Mouse (Mus musculus) urinary bladder, postnatal 36 days (tissue): ENCODE measurements around the gene March6.
A peak's percentile ranks its signal among the peaks of the same experiment; 100 is the strongest.

Experiments used
- DNase-seq, 2 experiments: peaks; one replicate each; pipeline ENCODE4 v3.0.0; 2022; ENCODE audit warnings: low spot score in 2 of 2, mixed read lengths in 1 of 2

The March6 gene

GRCm38 (mm10) chr15:31511795-31512194, 19.1 kb downstream of the March6 start:
- no peak for DNase-seq

DNA sequence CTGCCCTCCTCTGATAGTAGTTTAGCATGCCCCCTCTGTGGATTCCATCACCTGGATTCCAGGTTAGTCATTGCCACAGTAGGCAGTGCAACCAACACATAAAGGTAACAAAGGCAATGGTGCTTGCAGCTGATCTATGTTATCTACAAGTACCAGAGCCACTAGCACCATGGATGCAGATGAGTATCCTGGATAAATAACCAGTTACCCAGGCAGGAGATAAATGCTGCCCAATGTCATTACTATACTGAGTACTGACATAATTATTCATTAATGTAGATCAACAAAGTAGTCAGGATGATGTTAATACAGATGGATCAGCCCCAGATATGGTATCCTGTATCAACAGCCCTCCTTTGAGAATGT, 19.5 kb downstream of the March6 start:
- DNase-seq = no peak

DNA sequence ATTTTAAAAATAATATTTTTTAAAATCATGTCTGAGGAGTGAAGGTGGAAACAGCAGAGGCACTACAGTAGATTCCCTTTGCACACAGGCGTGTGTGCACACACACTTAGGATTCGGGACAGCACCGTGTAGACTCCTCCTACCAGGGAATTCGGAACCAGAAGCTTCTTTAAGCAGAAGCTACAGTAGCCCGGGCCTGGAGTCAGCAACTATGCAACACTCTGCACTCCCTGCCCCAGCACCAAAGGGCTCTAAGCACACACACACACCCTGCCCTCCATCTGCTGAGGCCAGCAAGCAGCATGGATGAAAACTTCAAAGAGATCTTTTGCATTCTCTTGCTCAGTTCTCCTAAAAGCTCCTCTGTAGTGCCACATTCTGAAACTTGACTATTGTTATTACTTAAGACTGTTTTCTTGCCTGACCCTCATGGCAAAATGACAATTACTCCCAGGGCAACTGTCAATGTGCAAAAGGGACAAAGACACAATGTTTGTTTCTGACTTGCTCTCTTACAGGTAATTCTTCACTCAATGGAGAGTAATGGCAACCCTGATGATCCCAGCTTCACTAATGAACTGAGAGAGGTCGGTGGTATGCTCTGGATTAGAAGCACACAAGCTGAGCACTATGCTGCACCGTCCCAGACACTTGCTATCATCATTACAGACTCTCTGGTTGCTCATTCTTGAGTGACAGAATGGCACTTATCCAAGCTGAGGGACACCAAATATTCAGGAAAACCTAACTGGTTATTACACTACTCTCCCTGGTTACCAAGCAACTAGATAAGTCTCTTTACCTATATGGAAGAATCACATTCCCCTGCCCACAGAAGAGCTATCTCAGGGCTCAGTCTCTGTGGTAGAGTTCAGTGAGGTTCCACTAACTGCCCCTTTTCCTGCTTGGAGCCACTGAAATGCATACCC, 20.1 kb downstream of the March6 start:
- DNase-seq = no peak

DNA sequence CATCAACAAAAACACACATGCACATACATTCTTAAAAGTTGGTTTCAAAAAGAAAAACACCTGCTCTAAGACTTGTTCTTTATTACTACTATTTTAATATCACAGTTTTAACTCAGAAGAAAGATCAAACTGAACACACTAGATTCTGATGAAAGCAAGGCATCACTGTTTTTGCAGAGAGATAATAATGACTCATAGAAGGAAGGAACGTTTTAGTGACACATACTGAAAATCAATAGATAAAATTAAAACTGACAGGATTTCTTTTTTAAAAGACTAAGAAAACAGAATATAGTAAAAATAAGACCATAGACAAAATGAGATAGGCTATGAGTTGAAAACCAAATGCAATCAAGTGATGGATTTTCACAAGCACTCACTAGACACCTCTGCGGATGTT, 25.8 kb downstream of the March6 start:
- DNase-seq = no peak

DNA sequence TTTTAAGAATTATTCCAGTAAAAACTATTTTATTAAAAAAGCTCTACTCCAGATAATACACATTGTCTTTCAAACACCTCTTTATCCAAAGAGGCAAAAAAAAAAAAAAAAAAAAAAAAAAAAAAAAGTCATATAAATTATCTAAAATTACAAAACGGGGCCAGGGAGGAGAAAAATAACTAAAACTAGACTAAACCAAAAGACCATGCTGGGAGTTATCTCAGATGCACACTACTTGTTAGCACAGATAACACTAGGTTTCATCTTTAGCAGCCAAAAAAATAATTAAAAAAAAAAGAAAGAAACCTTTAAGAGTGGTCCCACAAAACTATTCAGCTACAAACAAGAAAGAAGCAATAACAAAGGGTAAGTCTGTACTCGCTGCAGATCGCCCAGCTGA, 27.4 kb downstream of the March6 start:
- DNase-seq = no peak

- DNase-seq = no peak
These were observed 27.9 kb downstream of the March6 start for GRCm38 (mm10) chr15:31502996-31503395.

DNA sequence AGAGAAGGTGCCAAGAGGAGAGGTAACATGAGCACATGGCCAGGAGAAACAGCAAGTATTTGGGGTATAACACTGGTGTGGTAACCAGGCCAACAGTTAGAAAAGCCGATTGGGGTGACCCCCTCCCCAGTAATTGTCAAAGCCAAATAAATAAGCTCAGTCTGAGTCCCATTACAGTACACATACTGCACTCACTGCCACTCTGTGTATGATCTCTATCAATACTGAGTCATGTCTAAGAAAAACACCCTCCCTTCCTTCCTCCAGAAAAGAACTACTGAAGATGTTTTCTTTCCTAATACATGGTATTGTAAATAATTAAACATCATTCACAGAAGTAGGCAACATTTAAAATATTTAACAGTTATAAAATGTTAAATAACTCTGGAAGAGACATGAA, 28.5 kb downstream of the March6 start:
- DNase-seq = no peak

DNA sequence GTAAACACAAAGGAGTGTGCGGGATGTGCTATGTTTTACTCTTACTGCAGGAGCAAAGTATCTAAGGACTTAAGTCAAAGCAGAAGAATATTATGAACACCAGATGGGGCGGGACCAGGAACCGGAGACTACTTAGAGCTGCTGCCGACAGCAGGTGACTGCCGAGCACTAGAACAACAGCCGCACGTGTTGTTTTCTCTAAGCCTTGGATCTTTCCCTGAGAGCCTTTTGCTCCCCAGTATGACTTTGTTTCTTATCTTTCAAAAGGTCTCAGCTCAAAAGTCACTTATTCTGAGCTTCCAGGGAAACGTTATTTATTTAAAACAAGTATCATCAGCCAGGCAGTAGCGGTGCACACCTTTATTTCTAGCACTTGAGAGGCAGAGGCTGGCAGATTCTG, 36.0 kb downstream of the March6 start:
- no peak for DNase-seq

DNA sequence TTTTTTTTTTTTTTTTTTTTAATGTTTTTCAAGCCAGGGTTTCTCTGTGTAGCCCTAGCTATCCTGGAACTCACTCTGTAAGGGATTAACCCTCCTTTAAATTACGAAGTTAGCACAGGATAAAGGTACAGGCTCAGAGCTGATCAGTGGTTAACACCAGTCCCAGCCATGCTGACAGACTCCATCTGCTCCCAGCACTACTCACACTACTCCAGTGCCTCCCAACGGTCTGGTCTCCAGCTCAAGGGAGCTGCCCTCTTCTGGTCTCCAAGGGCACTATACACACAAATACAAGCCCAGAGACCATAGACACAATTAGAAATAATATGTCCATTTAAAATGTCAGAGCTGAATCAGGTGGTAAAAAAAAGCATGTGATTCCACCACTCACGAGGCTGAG, 36.5 kb downstream of the March6 start:
- no peak for DNase-seq

GRCm38 (mm10) chr15:31487407-31487806, 43.4 kb downstream of the March6 start:
- DNase-seq = no peak

- DNase-seq = no peak
These were observed 54.2 kb downstream of the March6 start for GRCm38 (mm10) chr15:31476678-31477077.

- no peak for DNase-seq
These were observed 57.9 kb downstream of the March6 start for GRCm38 (mm10) chr15:31472645-31473574.

DNA sequence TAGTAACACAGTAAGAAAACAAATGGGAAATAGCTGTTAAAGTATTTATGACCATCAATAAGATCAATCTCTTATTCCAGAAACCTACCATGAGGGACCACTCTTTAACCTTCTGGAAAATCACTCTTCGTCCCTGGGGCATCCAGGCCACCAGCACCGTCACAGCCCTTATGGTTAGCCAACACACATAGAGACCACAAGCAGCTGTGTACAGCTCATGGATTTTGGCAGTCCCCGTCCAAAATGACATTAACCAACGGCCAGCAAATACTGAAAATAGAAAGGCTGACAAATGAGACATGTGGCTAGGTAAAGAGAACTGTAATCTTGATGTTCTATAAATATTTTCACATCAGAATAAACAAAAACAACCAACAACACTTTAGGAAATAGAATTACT, 59.3 kb downstream of the March6 start:
- DNase-seq = no peak

DNA sequence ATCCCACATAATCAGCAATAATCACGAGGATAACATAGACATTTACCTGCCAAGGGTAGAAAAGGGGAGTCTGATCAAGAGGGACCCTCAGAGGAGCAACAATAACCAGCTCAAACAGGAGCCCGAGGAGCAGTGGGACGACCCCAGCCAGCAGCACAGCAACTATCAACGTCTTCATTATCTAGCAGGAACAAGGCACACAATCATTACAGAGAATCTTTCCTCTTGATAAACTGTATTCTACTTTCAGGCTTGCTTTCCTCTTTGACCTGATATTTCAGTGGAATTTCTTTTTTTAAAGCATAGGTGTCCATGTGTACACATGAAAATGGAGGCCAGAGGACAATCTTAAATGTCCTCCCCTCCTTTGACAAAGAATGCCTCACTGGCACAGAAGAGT, 61.4 kb downstream of the March6 start:
- no peak for DNase-seq

DNA sequence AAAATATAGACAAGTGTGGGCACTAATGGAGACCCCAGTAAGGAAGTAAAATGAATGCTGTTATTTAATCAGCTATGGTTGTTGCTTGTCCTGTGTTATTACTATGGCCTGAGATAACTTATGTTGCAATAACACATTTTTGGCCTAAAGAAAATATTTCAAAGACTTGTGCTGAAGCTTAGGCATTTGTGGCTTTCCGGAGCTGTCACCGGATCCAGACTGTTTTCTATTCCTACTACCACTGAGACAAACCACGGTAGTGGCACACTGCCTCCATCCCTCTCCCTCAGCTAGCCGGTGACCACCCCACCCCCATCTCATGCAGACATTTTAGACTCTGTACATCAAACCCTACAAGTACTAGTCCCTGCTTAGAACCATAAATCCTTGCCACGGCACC, 62.0 kb downstream of the March6 start:
- no peak for DNase-seq

GRCm38 (mm10) chr15:31466749-31467148, 64.1 kb downstream of the March6 start:
- DNase-seq = no peak

DNA sequence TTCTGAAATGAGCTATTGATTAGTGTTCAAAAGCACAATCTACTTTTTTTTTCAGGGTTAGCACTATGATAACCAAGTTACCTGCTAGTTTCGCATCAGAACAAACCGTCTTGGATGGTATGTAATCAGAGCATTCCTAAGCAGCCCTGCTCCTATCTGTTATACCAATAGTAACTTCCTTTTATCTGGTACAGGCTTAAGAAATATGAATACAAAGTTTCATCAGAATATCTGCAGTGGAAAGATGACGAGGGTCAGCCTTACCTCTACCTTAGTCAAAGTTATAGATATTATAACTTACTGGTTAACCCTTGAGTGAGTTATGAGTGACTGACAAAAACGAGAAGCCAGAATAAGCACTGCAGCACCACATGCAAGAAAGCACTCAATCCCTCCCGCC, 64.6 kb downstream of the March6 start:
- DNase-seq = no peak

DNA sequence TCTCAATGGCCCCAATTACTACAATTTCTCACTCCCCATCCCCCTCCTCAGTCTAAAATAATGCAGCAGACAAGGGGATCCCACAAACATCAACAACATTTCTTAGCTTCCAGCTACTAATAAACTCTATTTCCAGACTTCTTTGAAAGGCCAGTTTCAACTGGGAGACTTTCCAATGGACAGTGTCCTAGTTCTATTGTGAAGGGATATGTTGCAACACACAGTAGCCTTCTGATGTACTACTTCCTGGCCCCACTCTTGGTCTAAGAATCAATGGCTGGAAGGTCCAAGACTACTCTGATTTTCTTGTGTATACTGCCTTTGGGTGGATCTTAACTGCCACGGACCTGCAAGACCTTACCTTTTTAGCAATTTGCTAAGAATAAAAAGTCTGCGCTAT, 65.0 kb downstream of the March6 start:
- DNase-seq = no peak

GRCm38 (mm10) chr15:31460571-31460970, 70.3 kb downstream of the March6 start:
- DNase-seq = no peak

- no peak for DNase-seq
These were observed 72.8 kb downstream of the March6 start for GRCm38 (mm10) chr15:31458081-31458480.

DNA sequence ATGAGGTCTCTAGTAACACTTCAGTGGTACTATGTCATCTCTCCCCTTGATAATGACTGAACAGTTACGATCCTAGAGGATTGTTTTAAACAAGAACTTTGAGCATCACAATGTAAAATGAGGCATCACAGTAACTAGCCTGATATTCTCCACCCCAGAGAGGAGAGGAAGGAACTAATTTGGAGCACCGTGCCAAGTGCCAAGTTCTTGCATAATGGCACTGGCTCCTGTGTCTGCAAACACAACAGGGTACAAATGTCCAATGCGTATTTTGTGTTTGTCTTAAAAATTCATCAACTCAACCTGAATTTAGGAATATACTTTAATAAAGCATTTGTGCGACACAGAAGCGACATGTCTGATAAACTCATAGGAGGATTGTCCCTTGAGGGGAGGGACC, 74.5 kb downstream of the March6 start:
- DNase-seq = peak in 1 of 2 experiments; percentile 26

DNA sequence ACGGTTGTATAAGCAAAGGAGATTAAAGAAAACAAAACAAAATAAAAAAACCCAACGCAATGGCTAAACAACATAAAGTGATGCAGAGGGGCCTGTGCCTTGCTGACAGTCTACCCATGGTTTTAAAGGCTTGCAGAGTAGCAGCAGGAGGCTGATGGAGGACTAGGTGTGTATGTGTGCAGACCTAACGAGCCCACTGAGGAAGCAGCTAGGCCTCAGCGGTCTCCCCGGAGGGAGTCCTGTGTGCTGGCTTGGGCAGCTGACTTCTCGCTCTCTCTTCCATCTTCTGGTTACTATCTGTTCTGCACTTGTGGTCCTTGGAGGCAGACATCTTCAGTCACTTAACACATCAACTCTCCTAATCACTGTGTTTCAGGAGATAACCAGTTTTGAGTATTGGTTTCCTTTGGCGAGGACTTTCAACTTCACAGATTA, 76.0 kb downstream of the March6 start:
- DNase-seq = no peak
